Mouse (Mus musculus) embryonic stem cell, embryonic (primary cell): ENCODE measurements around the gene Xpnpep3.

Source experiments
- CTCF ChIA-PET, 4 experiments: fragments of 300-600 bp in 2 of 4; fragments of 350-600 bp in 2 of 4; sonication (Branson Sonifier 250); formaldehyde crosslinking; loops; one replicate each; lab custom pipeline; 2022; ENCODE audit warnings: inconsistent platforms in 2 of 4; lab: Charles Lee
- POLR2A ChIA-PET, 4 experiments: fragments of 300-600 bp in 2 of 4; fragments of 350-600 bp in 2 of 4; sonication (Branson Sonifier 250); formaldehyde crosslinking; loops; one replicate each; lab custom pipeline; 2022; ENCODE audit warnings: antibody characterized with exemption in 4 of 4, inconsistent platforms in 1 of 4; lab: Charles Lee

Xpnpep3 gene

GRCm38 (mm10) chr15:81438345-81438744 lies 38.4 kb downstream of the Xpnpep3 start:
- ChIA-PET CTCF (interaction anchor here in 1 of 4 experiments (1.4 kb wide), 1 partner anchor 10 kb away, joined by 5 read pairs; no protein-coding TSS in a partner anchor), POLR2A (interaction anchor here in 1 of 4 experiments (1.1 kb wide), 1 partner anchor 10 kb away, joined by 4 read pairs; no protein-coding TSS in a partner anchor)

- CTCF ChIA-PET = no interaction called here
- POLR2A ChIA-PET = no interaction called here
These were observed 39.3 kb downstream of the Xpnpep3 start for GRCm38 (mm10) chr15:81439236-81439635.

- CTCF ChIA-PET = interaction anchor here (0.5 to 1.5 kb wide), 60 partner anchors 10 to 488 kb away, joined by 3 to 28 read pairs (median 4); partner anchors contain the start of genes Rbx1 (in 3 of the 4), L3mbtl2 (in 1 of the 4), Polr3h (in 1 of the 4) and St13 (in 1 of the 4)
- POLR2A ChIA-PET = interaction anchor here (0.5 to 1.5 kb wide), 21 partner anchors 10 to 326 kb away, joined by 3 to 12 read pairs (median 4); partner anchors contain the start of genes Rbx1 (in 4 of the 4), Ep300 (in 2 of the 4), St13 (in 1 of the 4) and Xpnpep3 (in 1 of the 4)
These were observed 48.5 kb downstream of the Xpnpep3 start for GRCm38 (mm10) chr15:81448463-81448862.

GRCm38 (mm10) chr15:81461523-81461922 lies 61.6 kb downstream of the Xpnpep3 start:
- POLR2A ChIA-PET = interaction anchor here in 2 of 4 experiments (0.5 to 2.0 kb wide), 5 partner anchors 13 to 219 kb away, joined by 3 to 6 read pairs (median 3); partner anchors contain the start of gene Ep300 (in 2 of the 2)
- CTCF ChIA-PET = interaction anchor here (0.6 to 1.5 kb wide), 6 partner anchors 13 to 188 kb away, joined by 3 to 4 read pairs (median 4); no protein-coding TSS in a partner anchor

- POLR2A ChIA-PET = interaction anchor here (0.8 to 4.8 kb wide), 34 partner anchors 9 to 407 kb away, joined by 3 to 144 read pairs (median 10); partner anchors contain the start of genes Ep300 (in 3 of the 4), Aco2 (in 1 of the 4), Phf5a (in 1 of the 4) and St13 (in 1 of the 4)
- CTCF ChIA-PET = interaction anchor here in 2 of 4 experiments (0.7 to 2.6 kb wide), 6 partner anchors 11 to 1859 kb away, joined by 3 to 24 read pairs (median 8); no protein-coding TSS in a partner anchor
These were observed 65.2 kb downstream of the Xpnpep3 start for GRCm38 (mm10) chr15:81465016-81465660.

- POLR2A ChIA-PET = interaction anchor here (0.5 to 4.8 kb wide), 134 partner anchors 10 to 1919 kb away, joined by 3 to 144 read pairs (median 5); partner anchors contain the start of genes Ep300 (in 4 of the 4), L3mbtl2 (in 3 of the 4), St13 (in 3 of the 4) and Xpnpep3 (in 3 of the 4)
- CTCF ChIA-PET = interaction anchor here (0.6 to 2.6 kb wide), 20 partner anchors 10 to 1860 kb away, joined by 3 to 24 read pairs (median 4); partner anchors contain the start of genes Chadl (in 1 of the 4), Ep300 (in 1 of the 4) and L3mbtl2 (in 1 of the 4)
These were observed 66.2 kb downstream of the Xpnpep3 start, which contains the start of gene Rbx1 for GRCm38 (mm10) chr15:81465901-81466737. TSS of gene Rbx1 (plus strand) at chr15:81466296.

- ChIA-PET CTCF (interaction anchor here (0.6 to 2.6 kb wide), 15 partner anchors 9 to 493 kb away, joined by 3 to 24 read pairs (median 5); partner anchors contain the start of genes Chadl (in 1 of the 4), Ep300 (in 1 of the 4) and L3mbtl2 (in 1 of the 4)), POLR2A (interaction anchor here (0.5 to 4.8 kb wide), 124 partner anchors 9 to 1920 kb away, joined by 3 to 144 read pairs (median 6); partner anchors contain the start of genes Ep300 (in 4 of the 4), L3mbtl2 (in 3 of the 4), St13 (in 3 of the 4) and Xpnpep3 (in 3 of the 4))
These were observed 66.8 kb downstream of the Xpnpep3 start for GRCm38 (mm10) chr15:81466738-81467113.

- POLR2A ChIA-PET = interaction anchor here (0.6 to 5.3 kb wide), 26 partner anchors 9 to 441 kb away, joined by 3 to 46 read pairs (median 3); partner anchors contain the start of genes Ep300 (in 2 of the 4), St13 (in 1 of the 4) and Xpnpep3 (in 1 of the 4)
- CTCF ChIA-PET = interaction anchor here in 2 of 4 experiments (1.1 kb wide), 2 partner anchors 223 to 224 kb away, joined by 3 read pairs; no protein-coding TSS in a partner anchor
These were observed 70.8 kb downstream of the Xpnpep3 start for GRCm38 (mm10) chr15:81470735-81471134.

- CTCF ChIA-PET = interaction anchor here in 2 of 4 experiments (0.6 to 1.6 kb wide), 2 partner anchors 24 to 35 kb away, joined by 5 to 12 read pairs; no protein-coding TSS in a partner anchor
- POLR2A ChIA-PET = interaction anchor here in 2 of 4 experiments (0.6 to 5.3 kb wide), 20 partner anchors 8 to 852 kb away, joined by 3 to 46 read pairs (median 4); partner anchors contain the start of genes Ep300 (in 2 of the 2), St13 (in 1 of the 2) and Xpnpep3 (in 1 of the 2)
These were observed 72.3 kb downstream of the Xpnpep3 start for GRCm38 (mm10) chr15:81472256-81472655.

- CTCF ChIA-PET = interaction anchor here (0.6 to 3.8 kb wide), 13 partner anchors 8 to 225 kb away, joined by 3 to 24 read pairs (median 4); partner anchors contain the start of gene Rbx1 (in 2 of the 4)
- POLR2A ChIA-PET = interaction anchor here (0.6 to 6.3 kb wide), 22 partner anchors 8 to 233 kb away, joined by 3 to 88 read pairs (median 8); partner anchors contain the start of genes Rbx1 (in 4 of the 4), Ep300 (in 3 of the 4), Chadl (in 1 of the 4) and St13 (in 1 of the 4)
These were observed 75.7 kb downstream of the Xpnpep3 start for GRCm38 (mm10) chr15:81475654-81476053.

- ChIA-PET POLR2A (interaction anchor here (0.6 to 6.3 kb wide), 36 partner anchors 8 to 395 kb away, joined by 3 to 88 read pairs (median 4); partner anchors contain the start of genes Rbx1 (in 4 of the 4), Ep300 (in 3 of the 4), Aco2 (in 1 of the 4) and Phf5a (in 1 of the 4)), CTCF (interaction anchor here (0.5 to 3.8 kb wide), 21 partner anchors 9 to 354 kb away, joined by 3 to 24 read pairs (median 4); partner anchors contain the start of gene Rbx1 (in 2 of the 4))
These were observed 76.7 kb downstream of the Xpnpep3 start for GRCm38 (mm10) chr15:81476597-81476996.

- POLR2A ChIA-PET = interaction anchor here (0.5 to 6.3 kb wide), 51 partner anchors 8 to 1723 kb away, joined by 3 to 88 read pairs (median 4); partner anchors contain the start of genes Ep300 (in 3 of the 4), Rbx1 (in 3 of the 4), Srebf2 (in 1 of the 4) and St13 (in 1 of the 4)
- CTCF ChIA-PET = interaction anchor here in 2 of 4 experiments (0.6 to 1.7 kb wide), 11 partner anchors 13 to 766 kb away, joined by 3 to 8 read pairs (median 4); partner anchors contain the start of gene Rbx1 (in 1 of the 2)
These were observed 79.7 kb downstream of the Xpnpep3 start for GRCm38 (mm10) chr15:81479446-81480213.

- POLR2A ChIA-PET = interaction anchor here (0.7 to 6.3 kb wide), 39 partner anchors 9 to 667 kb away, joined by 3 to 88 read pairs (median 4); partner anchors contain the start of genes Ep300 (in 3 of the 4), Rbx1 (in 3 of the 4), Srebf2 (in 1 of the 4) and St13 (in 1 of the 4)
- CTCF ChIA-PET = interaction anchor here in 2 of 4 experiments (0.6 to 1.7 kb wide), 7 partner anchors 14 to 218 kb away, joined by 3 to 8 read pairs (median 5); partner anchors contain the start of gene Rbx1 (in 1 of the 2)
These were observed 80.3 kb downstream of the Xpnpep3 start for GRCm38 (mm10) chr15:81480284-81480683.

GRCm38 (mm10) chr15:81480977-81481379 lies 81.0 kb downstream of the Xpnpep3 start:
- POLR2A ChIA-PET = interaction anchor here in 2 of 4 experiments (1.9 to 6.3 kb wide), 3 partner anchors 14 to 42 kb away, joined by 5 to 88 read pairs (median 7); partner anchors contain the start of gene Rbx1 (in 1 of the 2)
- CTCF ChIA-PET = no interaction called here

GRCm38 (mm10) chr15:81482966-81483365 lies 83.0 kb downstream of the Xpnpep3 start:
- CTCF ChIA-PET = interaction anchor here in 3 of 4 experiments (0.7 to 0.9 kb wide), 7 partner anchors 26 to 260 kb away, joined by 3 to 6 read pairs (median 4); no protein-coding TSS in a partner anchor
- POLR2A ChIA-PET = interaction anchor here (0.6 to 8.0 kb wide), 14 partner anchors 15 to 217 kb away, joined by 3 to 53 read pairs (median 4); partner anchors contain the start of genes Ep300 (in 1 of the 4) and Rbx1 (in 1 of the 4)
